Mouse (Mus musculus) heart, postnatal 0 days (tissue): ENCODE data around the gene Zfp819. TPM values are rescaled to one million over a fixed set of nuclear protein-coding genes. Genes with fewer than 3 reads are reported as not detected.

Source experiments
- polyA plus RNA-seq: library from polyadenylated mRNA; unstranded; fragments of >200 nt; fragmentation: Nextera tagmentation; extraction: Ambion mirVana; gene quantifications from 2 replicates; pipeline ENCODE4 v1.2.1, GENCODE M21; 2015
- total RNA-seq: library from RNA; depleted of rRNA; stranded (reverse); fragments of >200 nt; gene quantifications from 2 replicates; pipeline ENCODE4 v1.2.3, GENCODE M21; 2014; ENCODE audit warnings: low replicate concordance; rRNA removed

Gene Zfp819
- total and polyA plus RNA-seq, 2 experiments from 2014 or later = not detected

Other genes starting within 250 kb of the Zfp819 start
- gene Siglecg, start 199.0 kb upstream of the Zfp819 start, total RNA-seq = not detected in 2 replicates
- gene Siglecg, start 199.0 kb upstream of the Zfp819 start, polyA plus RNA-seq = 0.04 and 0.14 TPM in 2 replicates
- not detected in 2 replicates for gene Lim2, start 179.5 kb upstream of the Zfp819 start, total RNA-seq
- not detected in 2 replicates for gene Lim2, start 179.5 kb upstream of the Zfp819 start, polyA plus RNA-seq
- gene Nkg7, start 170.1 kb upstream of the Zfp819 start, total RNA-seq = not detected in 2 replicates
- gene Nkg7, start 170.1 kb upstream of the Zfp819 start, polyA plus RNA-seq = 0.18 and 0.33 TPM in 2 replicates
- gene Cldnd2, start 166.4 kb upstream of the Zfp819 start, total RNA-seq = not detected in 2 replicates
- not detected in 2 replicates for gene Cldnd2, start 166.4 kb upstream of the Zfp819 start, polyA plus RNA-seq
- gene Etfb, start 163.1 kb upstream of the Zfp819 start, total RNA-seq = 396 and 434 TPM in 2 replicates
- gene Etfb, start 163.1 kb upstream of the Zfp819 start, polyA plus RNA-seq = 1,315 and 1,437 TPM in 2 replicates
- not detected in 2 replicates for gene Gm45233, start 163.0 kb upstream of the Zfp819 start, total RNA-seq
- gene Gm45233, start 163.0 kb upstream of the Zfp819 start, polyA plus RNA-seq = 0.52 and 0.60 TPM in 2 replicates
- 3.9 and 17.7 TPM in 2 replicates for gene Vsig10l, start 144.0 kb upstream of the Zfp819 start, total RNA-seq
- 2.9 and 3.1 TPM in 2 replicates for gene Vsig10l, start 144.0 kb upstream of the Zfp819 start, polyA plus RNA-seq
- gene Iglon5, start 117.1 kb upstream of the Zfp819 start, total RNA-seq = 0.08 TPM in 1 of 2 replicates, not detected in the other
- not detected in 2 replicates for gene Iglon5, start 117.1 kb upstream of the Zfp819 start, polyA plus RNA-seq
- not detected in 2 replicates for gene 4931406B18Rik, start 101.2 kb upstream of the Zfp819 start, total RNA-seq
- not detected in 2 replicates for gene 4931406B18Rik, start 101.2 kb upstream of the Zfp819 start, polyA plus RNA-seq
- 0.15 and 2.3 TPM in 2 replicates for gene Cd33, start 62.7 kb upstream of the Zfp819 start, total RNA-seq
- 0.37 and 1.4 TPM in 2 replicates for gene Cd33, start 62.7 kb upstream of the Zfp819 start, polyA plus RNA-seq
- gene Zfp658, start 44.9 kb upstream of the Zfp819 start, total RNA-seq = 0.19 and 0.80 TPM in 2 replicates
- gene Zfp658, start 44.9 kb upstream of the Zfp819 start, polyA plus RNA-seq = 0.57 and 0.80 TPM in 2 replicates
- gene Zfp719, start 27.6 kb upstream of the Zfp819 start, total RNA-seq = 3.6 and 7.9 TPM in 2 replicates
- 3.6 and 4.0 TPM in 2 replicates for gene Zfp719, start 27.6 kb upstream of the Zfp819 start, polyA plus RNA-seq
- not detected in 2 replicates for gene Ceacam18, start 27.5 kb downstream of the Zfp819 start, total RNA-seq
- not detected in 2 replicates for gene Ceacam18, start 27.5 kb downstream of the Zfp819 start, polyA plus RNA-seq
- gene Siglece, start 53.0 kb downstream of the Zfp819 start, total RNA-seq = not detected in 2 replicates
- 0.41 and 0.56 TPM in 2 replicates for gene Siglece, start 53.0 kb downstream of the Zfp819 start, polyA plus RNA-seq
- 6.3 and 7.9 TPM in 2 replicates for gene Ctu1, start 64.8 kb downstream of the Zfp819 start, total RNA-seq
- gene Ctu1, start 64.8 kb downstream of the Zfp819 start, polyA plus RNA-seq = 3.6 and 3.9 TPM in 2 replicates
- gene Klk14, start 83.2 kb downstream of the Zfp819 start, total RNA-seq = not detected in 2 replicates
- not detected in 2 replicates for gene Klk14, start 83.2 kb downstream of the Zfp819 start, polyA plus RNA-seq
- gene Klk13, start 105.4 kb downstream of the Zfp819 start, total RNA-seq = not detected in 2 replicates
- not detected in 2 replicates for gene Klk13, start 105.4 kb downstream of the Zfp819 start, polyA plus RNA-seq
- not detected in 2 replicates for gene Klk12, start 161.7 kb downstream of the Zfp819 start, total RNA-seq
- not detected in 2 replicates for gene Klk12, start 161.7 kb downstream of the Zfp819 start, polyA plus RNA-seq
- gene Klk11, start 167.4 kb downstream of the Zfp819 start, total RNA-seq = not detected in 2 replicates
- 0.15 TPM in 1 of 2 replicates, not detected in the other for gene Klk11, start 167.4 kb downstream of the Zfp819 start, polyA plus RNA-seq
- 0.31 TPM in 1 of 2 replicates, not detected in the other for gene Klk10, start 173.9 kb downstream of the Zfp819 start, total RNA-seq
- 0.27 and 0.52 TPM in 2 replicates for gene Klk10, start 173.9 kb downstream of the Zfp819 start, polyA plus RNA-seq
- not detected in 2 replicates for gene Klk9, start 184.7 kb downstream of the Zfp819 start, total RNA-seq
- gene Klk9, start 184.7 kb downstream of the Zfp819 start, polyA plus RNA-seq = 0.08 TPM in 1 of 2 replicates, not detected in the other
- gene Klk8, start 190.4 kb downstream of the Zfp819 start, total RNA-seq = 9.3 and 40.6 TPM in 2 replicates
- gene Klk8, start 190.4 kb downstream of the Zfp819 start, polyA plus RNA-seq = 16.4 and 17.0 TPM in 2 replicates
- not detected in 2 replicates for gene Klk7, start 204.1 kb downstream of the Zfp819 start, total RNA-seq
- 0.05 TPM in 1 of 2 replicates, not detected in the other for gene Klk7, start 204.1 kb downstream of the Zfp819 start, polyA plus RNA-seq
- gene Klk6, start 217.3 kb downstream of the Zfp819 start, total RNA-seq = not detected in 2 replicates
- not detected in 2 replicates for gene Klk6, start 217.3 kb downstream of the Zfp819 start, polyA plus RNA-seq
- gene Klk5, start 234.8 kb downstream of the Zfp819 start, total RNA-seq = not detected in 2 replicates
- not detected in 2 replicates for gene Klk5, start 234.8 kb downstream of the Zfp819 start, polyA plus RNA-seq